Mouse (Mus musculus): Measurements from ENCODE around the gene Uqcrc2. TPM values are rescaled to one million over a fixed set of nuclear protein-coding genes. Genes with fewer than 3 reads are reported as not detected.

Uqcrc2 gene
- total RNA-seq, 2 experiments from 2014 or later: 207 to 222 TPM

GRCm38 (mm10) chr7:120684731-120685161 is 49.8 kb downstream of the Uqcrc2 start:
- ATAC-seq (replicated peaks; ENCODE audit: low FRiP score, low TSS enrichment, poor library complexity, severe bottlenecking): no peak

DNA sequence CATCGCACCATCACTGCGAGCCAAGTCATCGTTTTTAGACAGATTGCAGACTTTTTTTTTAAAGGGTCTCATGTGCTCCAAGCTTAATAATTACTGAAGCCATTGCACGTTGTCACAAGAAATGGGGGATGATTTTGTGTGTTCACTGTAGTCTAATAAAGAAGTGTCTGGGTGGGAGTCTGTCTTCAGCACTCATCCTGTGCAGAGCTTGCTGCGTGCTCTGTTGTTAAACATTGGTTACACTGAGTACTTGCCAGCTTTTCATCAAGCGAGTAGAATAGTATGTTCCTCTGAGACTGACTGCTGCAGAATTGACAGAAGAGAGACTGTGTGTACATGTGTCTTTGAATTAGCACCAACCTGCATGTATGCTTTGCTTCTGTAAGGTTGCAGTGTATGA is 50.3 kb downstream of the Uqcrc2 start:
- ATAC-seq (replicated peaks; ENCODE audit: low FRiP score, low TSS enrichment, poor library complexity, severe bottlenecking): no peak

DNA sequence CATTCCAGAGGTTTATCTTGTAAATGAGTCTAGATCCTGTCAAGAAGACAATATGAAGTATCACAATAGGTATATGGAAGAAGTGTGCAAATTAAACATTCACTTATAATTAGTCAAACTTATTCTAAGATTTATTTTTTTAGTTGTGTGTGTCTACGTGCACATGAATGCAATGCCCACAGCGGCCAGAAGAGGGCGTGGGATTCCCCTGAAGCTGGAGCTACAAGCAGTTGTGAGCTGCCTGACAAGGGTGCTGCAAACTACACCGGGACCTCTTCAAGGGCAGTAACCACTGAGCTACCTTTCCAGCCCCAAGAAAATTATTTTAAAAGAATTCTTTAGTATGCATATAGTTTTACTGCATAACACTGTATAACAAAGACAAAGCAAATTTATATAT is 55.7 kb downstream of the Uqcrc2 start:
- ATAC-seq (replicated peaks; ENCODE audit: low FRiP score, low TSS enrichment, poor library complexity, severe bottlenecking): no peak

DNA sequence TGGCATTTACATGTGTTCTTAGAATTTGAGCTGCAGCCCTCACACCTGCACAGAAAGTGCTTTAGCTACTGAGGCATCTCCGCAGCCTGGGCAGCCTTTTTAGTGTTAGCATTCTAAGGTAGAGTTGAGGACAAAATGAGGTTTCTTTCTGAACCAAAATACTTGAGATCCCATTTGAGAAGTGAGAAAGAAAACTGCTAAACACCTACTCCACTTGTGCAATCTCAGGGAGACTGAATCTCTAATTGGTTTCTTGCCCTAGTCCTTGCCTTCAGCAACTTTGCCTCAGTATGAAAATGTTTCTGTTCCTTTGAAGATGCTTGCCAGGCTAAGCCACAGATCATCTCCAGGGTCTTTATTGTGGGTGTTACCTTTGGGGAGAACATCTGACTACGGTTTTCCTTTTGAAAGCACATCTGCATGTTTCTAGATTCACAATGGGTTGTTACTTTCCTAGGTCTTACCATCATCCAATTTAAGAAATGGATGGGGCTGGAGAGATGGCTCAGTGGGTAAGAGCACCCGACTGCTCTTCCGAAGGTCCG is 58.9 kb downstream of the Uqcrc2 start:
- ATAC-seq (replicated peaks; ENCODE audit: low FRiP score, low TSS enrichment, poor library complexity, severe bottlenecking): no peak

GRCm38 (mm10) chr7:120695196-120695595 is 60.2 kb downstream of the Uqcrc2 start:
- ATAC-seq (replicated peaks; ENCODE audit: low FRiP score, low TSS enrichment, poor library complexity, severe bottlenecking): no peak

- ATAC-seq (replicated peaks; ENCODE audit: low FRiP score, low TSS enrichment, poor library complexity, severe bottlenecking): peak; percentile 48; the same call in 1 of the 2 replicates
Measured at GRCm38 (mm10) chr7:120695641-120696040, 60.7 kb downstream of the Uqcrc2 start.

DNA sequence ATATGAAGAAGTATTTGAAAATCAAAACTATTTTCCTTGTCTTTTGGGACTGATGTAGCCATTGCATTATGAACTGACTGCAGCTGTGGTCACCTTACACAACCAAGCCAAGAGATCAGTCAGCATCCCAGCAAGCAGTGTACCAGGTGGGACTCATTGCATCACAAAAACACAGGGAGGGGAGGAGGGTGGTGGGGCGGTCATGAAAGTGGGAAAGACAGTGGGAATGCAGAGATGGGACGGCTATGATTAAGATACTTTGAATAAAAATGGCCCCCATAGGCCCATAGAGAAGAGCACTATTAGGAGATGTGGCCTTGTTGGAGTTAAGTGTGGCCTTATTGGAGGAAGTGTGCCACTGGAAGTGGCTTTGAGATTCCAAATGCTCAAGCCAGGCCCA is 61.4 kb downstream of the Uqcrc2 start:
- no peak for ATAC-seq (replicated peaks; ENCODE audit: low FRiP score, low TSS enrichment, poor library complexity, severe bottlenecking)

DNA sequence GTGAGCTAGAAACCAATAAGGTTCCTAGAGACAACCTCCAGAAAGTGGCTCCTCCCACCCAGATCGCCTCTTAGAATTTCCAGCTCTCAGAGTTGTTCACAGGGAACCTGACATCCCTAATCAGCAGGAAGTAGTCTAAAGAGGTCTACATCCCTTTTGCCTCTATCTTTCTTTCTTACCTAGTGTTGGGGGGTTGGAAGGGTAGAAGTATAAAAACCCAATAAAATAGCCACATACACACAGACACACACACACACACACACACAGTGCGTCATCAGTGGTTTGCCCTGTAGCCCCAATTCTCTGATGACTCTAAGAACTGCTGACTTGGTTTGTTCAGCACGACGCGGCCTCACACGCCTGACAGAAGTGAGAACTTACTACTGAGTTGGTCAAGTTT is 64.6 kb downstream of the Uqcrc2 start:
- ATAC-seq (replicated peaks; ENCODE audit: low FRiP score, low TSS enrichment, poor library complexity, severe bottlenecking): no peak

DNA sequence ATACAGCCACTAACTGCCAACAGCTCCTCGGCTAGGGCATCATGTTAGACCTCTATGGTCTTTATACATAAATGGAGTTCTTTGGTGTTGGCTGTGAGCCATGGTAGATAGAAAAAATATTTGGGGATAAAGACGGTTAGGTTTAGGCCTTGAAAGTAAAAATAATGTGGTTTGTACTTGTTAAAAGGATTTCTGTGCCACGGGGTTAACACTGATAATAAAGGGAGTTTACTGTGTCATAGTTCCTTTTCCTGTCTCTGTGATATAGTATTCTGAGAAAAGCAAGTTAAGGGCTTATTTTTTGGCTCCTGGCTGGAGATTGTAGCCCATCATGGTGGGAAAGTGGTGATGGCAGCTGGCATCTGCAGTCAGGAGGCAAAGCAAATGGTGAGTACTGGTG is 68.9 kb downstream of the Uqcrc2 start:
- ATAC-seq (replicated peaks; ENCODE audit: low FRiP score, low TSS enrichment, poor library complexity, severe bottlenecking): peak; percentile 15

Other genes with a start within 250 kb of the Uqcrc2 start
- gene Abca16, start 225.5 kb upstream of the Uqcrc2 start, total RNA-seq (2014; fragmentation: Nextera tagmentation): not detected in 2 replicates
- not detected in 2 replicates for gene Abca16, start 225.5 kb upstream of the Uqcrc2 start, total RNA-seq (2017)
- gene Pdzd9, start 35.2 kb downstream of the Uqcrc2 start, total RNA-seq (2014; fragmentation: Nextera tagmentation): not detected in 2 replicates
- gene Pdzd9, start 35.2 kb downstream of the Uqcrc2 start, total RNA-seq (2017): not detected in 2 replicates
- 31.7 and 38.8 TPM in 2 replicates for gene Mosmo, start 42.4 kb downstream of the Uqcrc2 start, total RNA-seq (2014; fragmentation: Nextera tagmentation)
- 15.4 and 42.1 TPM in 2 replicates for gene Mosmo, start 42.4 kb downstream of the Uqcrc2 start, total RNA-seq (2017)
- not detected in 2 replicates for gene Vwa3a, start 104.1 kb downstream of the Uqcrc2 start, total RNA-seq (2014; fragmentation: Nextera tagmentation)
- not detected in 2 replicates for gene Vwa3a, start 104.1 kb downstream of the Uqcrc2 start, total RNA-seq (2017)
- not detected in 2 replicates for gene Gm5737, start 177.2 kb downstream of the Uqcrc2 start, total RNA-seq (2014; fragmentation: Nextera tagmentation)
- not detected in 2 replicates for gene Gm5737, start 177.2 kb downstream of the Uqcrc2 start, total RNA-seq (2017)
- gene Eef2k, start 207.7 kb downstream of the Uqcrc2 start, total RNA-seq (2014; fragmentation: Nextera tagmentation): 42.3 and 63.0 TPM in 2 replicates
- 49.9 and 52.6 TPM in 2 replicates for gene Eef2k, start 207.7 kb downstream of the Uqcrc2 start, total RNA-seq (2017)

Data from megakaryocyte-erythroid progenitor cell, adult 5-6 weeks (primary cell).